Mouse (Mus musculus): ENCODE measurements at regions not wholly inside any gene's neighbourhood (a gene's known extent, or its start where the extent isn't known, plus 50 kb on each side); places are given as distances from the start of the nearest gene placed in this dataset. TPM values are rescaled to one million over a fixed set of nuclear protein-coding genes. Genes with fewer than 3 reads are reported as not detected.
"Not testable (repeated sequence)": the region's sequence is repeated elsewhere in the genome, so short reads cannot be mapped to it uniquely, and the experiment has no call there.

GRCm38 (mm10) chr11:16670282-16670681 is 81.7 kb upstream of the Egfr start:
- no peak for ATAC-seq (ENCODE audit: insufficient number of reproducible peaks, low FRiP score, low TSS enrichment, low read depth)
- 85% methylated on average over 1 of the region's 1 CpGs for WGBS
- H3K9ac ChIP-seq (ENCODE audit: low read length) = no peak overlapping the region

GRCm38 (mm10) chr11:16675951-16676350 is 76.1 kb upstream of the Egfr start:
- H3K4me2 ChIP-seq (ENCODE audit: low read depth, severe bottlenecking); DNase-seq (ENCODE audit: low spot score); H3K9ac ChIP-seq (ENCODE audit: low read length); H3K4me3 ChIP-seq (ENCODE audit: low read depth, low read length); H3K4me1 ChIP-seq (ENCODE audit: control insufficient read depth, insufficient read depth, low read length); H3K9me3 ChIP-seq (ENCODE audit: control insufficient read depth, low read length); ATAC-seq (ENCODE audit: insufficient number of reproducible peaks, low FRiP score, low TSS enrichment, low read depth); H3K36me3 ChIP-seq (ENCODE audit: control insufficient read depth, insufficient read depth, low read length); H3K27me3 ChIP-seq (ENCODE audit: control insufficient read depth, insufficient read depth, low read length); H3K27ac ChIP-seq (replicated peaks; ENCODE audit: low read depth, low read length): not testable (repeated sequence)
- WGBS = 11% methylated on average over 1 of the region's 1 CpGs

More at GRCm38 (mm10) chr11:16670282-16670681, 81.7 kb upstream of the Egfr start:
- H3K4me3 ChIP-seq (ENCODE audit: low read depth, low read length) = no peak overlapping the region
- H3K27ac ChIP-seq (replicated peaks; ENCODE audit: low read depth, low read length) = no peak overlapping the region
- H3K4me2 ChIP-seq (ENCODE audit: low read depth, severe bottlenecking) = no peak overlapping the region
- no peak for DNase-seq (ENCODE audit: low spot score)
- H3K4me1 ChIP-seq (ENCODE audit: control insufficient read depth, insufficient read depth, low read length) = no peaks in the 10 kb centered on the region
- H3K36me3 ChIP-seq (ENCODE audit: control insufficient read depth, insufficient read depth, low read length) = no peaks in the 10 kb centered on the region
- no peaks in the 10 kb centered on the region for H3K27me3 ChIP-seq (ENCODE audit: control insufficient read depth, insufficient read depth, low read length)
- H3K9me3 ChIP-seq (ENCODE audit: control insufficient read depth, low read length) = no peaks in the 10 kb centered on the region

GRCm38 (mm10) chr11:16683538-16683937 is 68.5 kb upstream of the Egfr start:
- H3K27me3 ChIP-seq (ENCODE audit: control insufficient read depth, insufficient read depth, low read length) = no peaks in the 10 kb centered on the region
- no peaks in the 10 kb centered on the region for H3K4me1 ChIP-seq (ENCODE audit: control insufficient read depth, insufficient read depth, low read length)
- no peak for DNase-seq (ENCODE audit: low spot score)
- no peaks in the 10 kb centered on the region for H3K9me3 ChIP-seq (ENCODE audit: control insufficient read depth, low read length)
- H3K9ac ChIP-seq (ENCODE audit: low read length) = no peak overlapping the region
- H3K4me2 ChIP-seq (ENCODE audit: low read depth, severe bottlenecking) = no peak overlapping the region
- no peaks in the 10 kb centered on the region for H3K36me3 ChIP-seq (ENCODE audit: control insufficient read depth, insufficient read depth, low read length)
- 90% methylated on average over 1 of the region's 1 CpGs for WGBS
- H3K4me3 ChIP-seq (ENCODE audit: low read depth, low read length) = no peak overlapping the region
- H3K27ac ChIP-seq (replicated peaks; ENCODE audit: low read depth, low read length) = no peak overlapping the region
- ATAC-seq (ENCODE audit: insufficient number of reproducible peaks, low FRiP score, low TSS enrichment, low read depth) = no peak

- no peak overlapping the region for H3K4me3 ChIP-seq (ENCODE audit: low read depth, low read length)
- no peak for DNase-seq (ENCODE audit: low spot score)
- H3K27me3 ChIP-seq (ENCODE audit: control insufficient read depth, insufficient read depth, low read length) = no peaks in the 10 kb centered on the region
- H3K27ac ChIP-seq (replicated peaks; ENCODE audit: low read depth, low read length) = no peak overlapping the region
- H3K36me3 ChIP-seq (ENCODE audit: control insufficient read depth, insufficient read depth, low read length) = no peaks in the 10 kb centered on the region
- WGBS = 94% methylated on average over 1 of the region's 1 CpGs
- H3K9me3 ChIP-seq (ENCODE audit: control insufficient read depth, low read length) = no peaks in the 10 kb centered on the region
- H3K9ac ChIP-seq (ENCODE audit: low read length) = no peak overlapping the region
- ATAC-seq (ENCODE audit: insufficient number of reproducible peaks, low FRiP score, low TSS enrichment, low read depth) = no peak
- H3K4me1 ChIP-seq (ENCODE audit: control insufficient read depth, insufficient read depth, low read length) = no peaks in the 10 kb centered on the region
- no peak overlapping the region for H3K4me2 ChIP-seq (ENCODE audit: low read depth, severe bottlenecking)
Observed at GRCm38 (mm10) chr11:16695596-16695995, 56.4 kb upstream of the Egfr start.

GRCm38 (mm10) chr11:16696787-16697186 is 55.2 kb upstream of the Egfr start:
- Histone ChIP-seq H3K4me3 (ENCODE audit: low read depth, low read length) (no peak overlapping the region), H3K36me3 (ENCODE audit: control insufficient read depth, insufficient read depth, low read length) (no peaks in the 10 kb centered on the region), H3K9me3 (ENCODE audit: control insufficient read depth, low read length) (no peaks in the 10 kb centered on the region), H3K4me2 (ENCODE audit: low read depth, severe bottlenecking) (no peak overlapping the region), H3K9ac (ENCODE audit: low read length) (no peak overlapping the region), H3K27me3 (ENCODE audit: control insufficient read depth, insufficient read depth, low read length) (no peaks in the 10 kb centered on the region), H3K4me1 (ENCODE audit: control insufficient read depth, insufficient read depth, low read length) (no peaks in the 10 kb centered on the region), H3K27ac (replicated peaks; ENCODE audit: low read depth, low read length) (no peak overlapping the region)
- ATAC-seq (ENCODE audit: insufficient number of reproducible peaks, low FRiP score, low TSS enrichment, low read depth) (no peak), DNase-seq (ENCODE audit: low spot score) (no peak)
- WGBS = 90% methylated on average over 2 of the region's 2 CpGs

- Histone ChIP-seq H3K9ac (ENCODE audit: low read length) (no peak overlapping the region), H3K9me3 (ENCODE audit: control insufficient read depth, low read length) (no peaks in the 10 kb centered on the region), H3K36me3 (ENCODE audit: control insufficient read depth, insufficient read depth, low read length) (no peaks in the 10 kb centered on the region), H3K4me2 (ENCODE audit: low read depth, severe bottlenecking) (no peak overlapping the region), H3K27ac (replicated peaks; ENCODE audit: low read depth, low read length) (no peak overlapping the region), H3K4me1 (ENCODE audit: control insufficient read depth, insufficient read depth, low read length) (no peaks in the 10 kb centered on the region), H3K27me3 (ENCODE audit: control insufficient read depth, insufficient read depth, low read length) (no peaks in the 10 kb centered on the region), H3K4me3 (ENCODE audit: low read depth, low read length) (no peak overlapping the region)
- WGBS = 81% methylated on average over 4 of the region's 4 CpGs
- ATAC-seq (ENCODE audit: insufficient number of reproducible peaks, low FRiP score, low TSS enrichment, low read depth) (no peak), DNase-seq (ENCODE audit: low spot score) (no peak)
Observed at GRCm38 (mm10) chr11:16701826-16702225, 50.2 kb upstream of the Egfr start.

Small RNA genes in the stretch of these regions (microRNA-seq; reads per million reads assigned to microRNA genes)
- gene Gm24714 = not detected
